Mouse (Mus musculus) large intestine, adult 2 months (tissue): ENCODE data around the gene Gm10837. TPM values are rescaled to one million over a fixed set of nuclear protein-coding genes. Genes with fewer than 3 reads are reported as not detected.

ENCODE experiments used
- DNase-seq: peaks from one replicate; pipeline ENCODE4 v3.0.0-alpha.2; 2012; ENCODE audit warnings: low read depth, low spot score
- WGBS: fragments of 180-500 bp; shearing (Covaris S2); methylation state at CpG from one replicate; pipeline ENCODE4 v1.1.7; 2018; 5-methylcytosine and 5-hydroxymethylcytosine counted together
- polyA plus RNA-seq: library from polyadenylated mRNA; depleted of rRNA; stranded (reverse); fragments of >200 nt; gene quantifications from 2 replicates; pipeline ENCODE4 v1.2.3, GENCODE M21; 2012

The Gm10837 gene
- polyA plus RNA-seq, 1 experiment: not detected

DNA sequence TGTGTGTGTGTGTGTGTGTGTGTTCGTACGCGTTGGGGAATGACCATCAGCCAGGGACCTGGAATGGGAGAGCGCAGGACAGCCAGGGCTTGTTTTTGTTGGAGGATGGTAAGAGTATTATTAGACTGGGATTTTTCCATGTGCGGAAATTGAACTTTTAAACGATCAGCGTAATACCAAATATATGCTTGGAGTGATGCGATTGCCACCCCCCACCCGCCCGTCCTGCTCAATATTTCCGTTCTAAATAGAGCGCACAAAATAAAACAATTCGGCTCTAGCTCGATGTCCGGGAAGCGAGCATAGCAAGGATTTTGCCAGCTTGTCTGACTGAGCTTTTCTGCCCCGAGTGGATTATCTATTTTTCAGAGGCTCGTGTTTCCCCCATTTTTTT, 13.6 kb upstream of the Gm10837 start:
- 7% methylated on average over 18 of the region's 18 CpGs for WGBS
- DNase-seq: no peak

DNA sequence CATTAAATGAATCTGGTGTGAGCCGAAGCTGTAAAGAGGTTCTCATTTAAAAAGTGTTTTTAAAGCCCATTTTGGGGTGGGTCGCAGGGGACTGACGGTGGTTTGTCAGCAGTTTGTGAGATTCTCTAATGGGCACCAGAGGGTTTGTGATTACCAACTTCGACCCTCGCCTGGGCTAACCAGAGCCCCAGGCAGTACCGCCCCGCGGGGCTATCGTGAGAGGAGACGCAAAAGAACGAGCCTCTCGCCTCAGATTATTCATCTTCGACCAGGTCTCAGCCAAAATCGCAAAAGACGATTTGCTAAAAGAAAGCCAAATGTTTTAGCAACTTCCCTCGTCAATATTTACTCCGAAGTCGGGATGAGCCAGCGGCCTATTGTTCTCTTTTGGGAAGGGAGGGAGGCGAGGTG, 13.1 kb upstream of the Gm10837 start:
- 7% methylated on average over 20 of the region's 20 CpGs for WGBS
- DNase-seq: no peak

DNA sequence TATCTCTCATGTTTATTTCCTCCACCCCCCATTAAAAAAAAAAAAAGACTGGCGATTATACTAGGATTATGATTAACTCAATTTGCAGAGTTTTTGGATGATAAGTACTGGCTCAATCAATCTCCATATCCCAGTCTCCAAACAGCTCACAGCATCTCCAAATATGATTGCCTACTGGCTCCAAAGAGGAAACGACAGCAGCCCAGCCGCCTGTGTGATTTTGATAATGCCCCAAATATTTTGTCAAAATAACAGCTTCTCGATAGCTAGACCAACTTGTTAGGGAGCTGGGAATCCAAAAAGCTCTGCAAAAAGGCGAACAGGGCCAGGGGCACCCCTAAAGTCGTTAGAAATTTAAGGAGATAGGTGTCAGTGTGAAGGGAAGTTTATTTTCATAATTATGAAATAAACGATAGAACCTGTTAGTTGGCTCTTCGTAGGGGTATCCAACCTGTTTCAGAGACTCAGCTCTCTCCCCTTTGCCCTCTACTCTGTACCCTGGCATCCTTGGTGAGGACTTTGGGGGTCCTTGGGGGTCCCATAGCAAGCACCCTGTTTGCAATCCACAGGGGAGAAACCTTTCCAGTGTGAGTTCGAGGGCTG, 12.3 kb upstream of the Gm10837 start:
- WGBS: 3% methylated on average over 9 of the region's 9 CpGs

DNA sequence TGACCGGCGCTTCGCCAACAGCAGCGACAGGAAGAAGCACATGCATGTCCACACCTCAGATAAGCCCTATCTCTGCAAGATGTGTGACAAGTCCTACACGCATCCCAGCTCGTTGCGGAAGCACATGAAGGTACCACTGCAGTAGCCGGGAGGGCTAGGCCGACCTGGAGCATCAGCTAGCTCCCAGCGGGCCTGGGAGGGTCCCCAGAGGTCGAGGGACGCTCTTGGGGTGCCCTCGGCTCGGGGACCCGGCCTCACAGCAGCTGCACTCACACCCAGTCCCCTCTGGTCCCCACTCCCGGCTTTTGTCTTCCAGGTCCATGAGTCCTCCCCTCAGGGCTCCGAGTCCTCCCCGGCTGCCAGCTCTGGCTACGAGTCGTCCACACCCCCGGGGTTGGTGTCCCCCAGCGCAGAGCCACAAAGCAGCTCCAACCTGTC, 11.8 kb upstream of the Gm10837 start:
- WGBS: 4% methylated on average over 22 of the region's 22 CpGs
- DNase-seq: no peak

More for the DNA sequence above, 12.3 kb upstream of the Gm10837 start:
- no peak for DNase-seq

DNA sequence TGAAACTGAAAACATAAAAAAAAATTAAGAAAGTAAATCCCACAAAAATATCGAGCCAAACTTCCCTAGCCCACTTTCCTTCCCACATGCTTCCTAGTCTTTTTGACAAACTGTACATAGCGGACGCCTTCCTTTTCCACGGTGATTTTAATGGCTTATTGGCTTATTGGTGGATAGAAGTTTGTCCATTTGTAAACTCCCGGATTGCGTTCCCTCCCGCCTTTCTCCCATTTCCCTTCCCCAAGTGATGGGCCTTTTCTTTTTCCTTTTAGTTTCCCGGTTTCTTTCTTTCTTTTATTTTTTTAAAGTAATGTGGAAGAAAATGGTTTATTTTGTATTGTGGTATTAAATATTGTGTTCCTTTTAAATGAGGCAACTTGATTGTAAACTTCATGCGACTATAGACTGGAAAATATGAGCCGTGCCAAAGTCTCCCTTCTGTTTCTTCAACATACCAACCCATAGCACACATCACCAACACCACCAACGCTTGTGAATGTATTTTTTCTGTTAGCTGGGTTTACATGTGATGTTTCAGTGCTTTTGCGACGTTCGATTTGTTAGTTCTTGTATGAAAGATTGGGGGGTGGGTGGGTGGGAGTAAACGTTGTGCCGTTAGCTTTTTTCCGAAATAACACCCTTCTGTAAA, 10.8 kb upstream of the Gm10837 start:
- DNase-seq: no peak
- 18% methylated on average over 17 of the region's 17 CpGs for WGBS

DNA sequence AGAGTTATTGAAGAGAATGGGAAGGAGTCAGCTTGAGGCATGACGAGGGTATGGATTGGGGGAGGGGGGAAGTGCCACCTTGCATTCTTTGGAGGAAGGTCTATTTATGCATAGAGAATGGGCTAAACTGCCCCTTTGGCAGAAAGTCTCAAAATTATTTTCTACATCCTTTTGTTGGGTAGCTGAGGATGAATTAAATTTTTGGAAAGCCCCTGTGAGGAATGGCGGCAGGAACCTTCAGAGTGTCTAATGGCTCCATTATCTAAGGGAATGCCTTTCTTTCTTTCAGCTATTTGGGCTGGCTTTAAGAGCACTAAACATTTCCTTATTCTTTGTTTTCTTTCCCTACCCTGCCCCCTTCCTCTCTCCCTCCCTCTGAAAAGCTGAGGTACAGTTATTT, 10.0 kb upstream of the Gm10837 start:
- no peak for DNase-seq

DNA sequence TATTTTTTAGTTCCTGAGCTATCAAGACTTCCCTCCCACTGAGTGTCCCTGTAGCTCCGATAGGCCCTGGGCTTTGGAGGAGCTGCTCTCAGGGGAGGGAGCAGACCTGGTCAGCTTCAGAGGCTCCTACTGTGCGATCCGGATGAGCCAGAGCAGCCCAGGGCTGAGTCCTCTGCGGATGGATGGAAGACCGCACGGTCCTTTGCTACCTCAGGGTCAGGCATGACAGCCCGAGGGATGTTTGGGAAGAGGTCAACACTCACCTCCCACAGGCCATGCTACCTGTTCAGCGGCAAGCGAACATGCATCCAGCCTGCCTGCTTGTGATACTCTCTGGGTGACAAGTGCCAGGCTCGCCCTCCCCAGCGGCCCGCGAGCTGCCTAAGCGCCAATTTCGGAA, 9.2 kb upstream of the Gm10837 start:
- DNase-seq: no peak
- 8% methylated on average over 15 of the region's 15 CpGs for WGBS

More for the DNA sequence above, 10.0 kb upstream of the Gm10837 start:
- WGBS: 13% methylated on average over 2 of the region's 2 CpGs

DNA sequence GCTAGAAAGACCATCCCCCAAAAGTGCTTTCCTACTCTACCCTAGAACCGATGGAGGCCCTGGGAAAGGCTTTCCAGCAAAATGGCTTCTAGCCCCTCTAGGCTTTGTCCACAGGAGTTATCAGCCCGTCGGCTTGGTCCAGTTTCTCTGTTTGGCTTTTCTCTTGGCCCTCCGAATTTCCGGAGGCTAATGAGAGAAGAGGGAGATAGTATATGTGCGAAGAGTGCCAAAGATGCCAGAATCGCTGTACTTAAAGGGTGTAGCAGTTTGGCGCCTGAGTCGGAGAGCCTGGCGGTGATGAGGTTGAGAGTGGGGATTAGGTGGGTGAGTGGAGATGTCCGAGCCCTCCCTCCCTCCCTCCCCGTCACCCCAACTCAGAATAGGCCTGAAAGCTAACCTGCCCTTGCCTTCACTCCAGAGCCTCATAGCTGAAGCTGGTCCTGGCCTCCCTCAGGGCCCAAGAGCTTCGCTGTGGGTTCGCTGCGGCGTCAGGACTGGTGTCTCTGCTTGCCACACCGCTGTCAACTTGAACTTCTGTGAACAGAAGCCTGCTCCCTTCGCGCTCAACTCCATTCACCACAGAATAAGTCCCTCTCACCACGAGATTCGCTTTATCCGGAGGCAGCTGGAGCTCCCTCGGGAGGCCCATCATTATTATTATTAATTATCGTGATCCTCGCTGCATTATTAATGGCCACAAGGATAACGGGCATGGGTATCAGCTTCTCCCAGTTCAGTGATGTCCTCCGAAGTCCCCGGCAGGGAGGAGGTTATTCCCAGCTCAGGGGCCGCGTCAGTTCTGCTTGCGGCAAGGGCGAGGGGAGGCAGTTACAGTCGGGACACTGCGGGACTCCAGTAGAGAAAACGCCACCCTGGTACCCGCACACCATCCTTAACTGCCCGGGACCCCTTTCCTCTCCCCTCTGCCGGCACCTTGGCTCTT, 8.0 kb upstream of the Gm10837 start:
- WGBS: 6% methylated on average over 38 of the region's 38 CpGs

DNA sequence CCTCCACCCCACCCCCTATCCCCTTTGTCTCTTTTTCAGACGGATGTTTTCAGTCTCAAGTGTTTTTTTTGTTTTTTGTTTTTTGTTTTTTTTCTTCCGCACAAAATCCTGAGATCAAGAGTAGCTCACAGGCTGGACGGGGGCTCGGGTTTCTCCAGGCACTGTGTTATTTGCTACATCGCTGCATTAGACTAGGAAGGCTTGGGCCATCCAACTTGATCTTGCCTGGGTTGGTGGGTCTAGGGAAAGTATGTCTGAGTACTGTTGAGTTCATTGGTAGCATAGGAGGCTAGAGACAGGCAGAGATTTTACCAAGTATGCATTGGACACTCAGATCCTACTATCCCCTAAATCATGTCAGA, 7.4 kb upstream of the Gm10837 start:
- DNase-seq: no peak
- 8% methylated on average over 5 of the region's 5 CpGs for WGBS

More for the DNA sequence above, 8.0 kb upstream of the Gm10837 start:
- DNase-seq: no peak

DNA sequence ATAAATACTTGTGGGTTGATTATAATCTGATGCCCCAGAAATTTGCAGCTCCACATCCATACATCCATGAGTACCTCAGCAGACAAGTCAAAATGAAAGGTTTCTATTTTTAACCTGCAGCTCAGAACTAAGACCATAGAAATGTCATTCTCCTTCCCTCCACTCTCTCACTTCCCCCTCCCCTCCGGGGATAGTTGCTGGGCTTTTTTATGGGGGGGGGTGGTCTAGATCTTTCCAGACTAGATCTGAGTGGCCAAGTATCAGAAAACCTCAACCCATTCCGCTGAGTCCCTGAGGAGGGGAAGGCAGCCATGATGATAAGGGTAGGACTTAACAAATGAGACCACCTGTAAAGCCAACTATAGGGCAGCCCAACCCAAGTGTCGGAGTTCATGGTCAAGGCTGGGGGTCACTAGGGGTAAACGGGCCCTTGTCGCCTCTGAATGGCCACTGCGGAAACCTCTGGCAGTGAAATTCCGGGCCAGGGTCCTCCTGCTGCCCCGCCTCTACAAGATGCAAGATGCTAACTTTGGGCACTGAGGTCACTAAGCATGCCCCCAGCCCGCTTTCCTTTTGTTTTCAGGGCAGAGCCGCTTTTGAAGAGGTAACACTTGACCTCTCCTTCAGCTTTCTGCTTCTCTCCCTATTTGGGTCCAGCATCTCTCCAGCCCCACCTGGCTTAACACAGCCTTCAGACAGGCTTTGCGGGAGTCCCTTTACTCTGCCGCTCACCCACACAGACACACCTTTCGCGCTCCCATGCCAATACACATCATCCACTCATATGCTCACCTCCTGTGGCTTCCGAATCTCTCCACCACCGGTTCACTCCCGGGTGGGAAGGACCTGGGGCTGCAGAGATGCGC, 6.6 kb upstream of the Gm10837 start:
- WGBS: 4% methylated on average over 18 of the region's 18 CpGs

DNA sequence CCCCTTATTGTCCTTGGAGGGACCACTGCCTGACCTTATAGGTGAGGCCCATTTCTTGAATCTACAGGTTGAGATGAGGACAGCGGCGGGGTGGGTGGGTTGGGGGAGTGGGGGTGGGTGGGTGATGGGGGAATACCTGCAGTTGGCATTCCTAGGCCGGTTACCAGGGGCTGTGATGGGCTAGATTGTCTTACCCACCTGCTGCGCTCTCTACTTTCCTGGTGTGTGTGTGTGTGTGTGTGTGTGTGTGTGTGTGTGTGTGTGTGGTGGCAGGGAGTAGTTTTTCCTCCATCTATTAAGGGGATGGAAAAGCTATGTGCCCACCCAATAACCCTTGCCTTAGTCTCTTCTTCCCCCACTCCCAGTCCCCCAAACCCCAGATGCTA, 5.9 kb upstream of the Gm10837 start:
- WGBS: 7% methylated on average over 4 of the region's 4 CpGs

More for the DNA sequence above, 6.6 kb upstream of the Gm10837 start:
- DNase-seq: no peak

DNA sequence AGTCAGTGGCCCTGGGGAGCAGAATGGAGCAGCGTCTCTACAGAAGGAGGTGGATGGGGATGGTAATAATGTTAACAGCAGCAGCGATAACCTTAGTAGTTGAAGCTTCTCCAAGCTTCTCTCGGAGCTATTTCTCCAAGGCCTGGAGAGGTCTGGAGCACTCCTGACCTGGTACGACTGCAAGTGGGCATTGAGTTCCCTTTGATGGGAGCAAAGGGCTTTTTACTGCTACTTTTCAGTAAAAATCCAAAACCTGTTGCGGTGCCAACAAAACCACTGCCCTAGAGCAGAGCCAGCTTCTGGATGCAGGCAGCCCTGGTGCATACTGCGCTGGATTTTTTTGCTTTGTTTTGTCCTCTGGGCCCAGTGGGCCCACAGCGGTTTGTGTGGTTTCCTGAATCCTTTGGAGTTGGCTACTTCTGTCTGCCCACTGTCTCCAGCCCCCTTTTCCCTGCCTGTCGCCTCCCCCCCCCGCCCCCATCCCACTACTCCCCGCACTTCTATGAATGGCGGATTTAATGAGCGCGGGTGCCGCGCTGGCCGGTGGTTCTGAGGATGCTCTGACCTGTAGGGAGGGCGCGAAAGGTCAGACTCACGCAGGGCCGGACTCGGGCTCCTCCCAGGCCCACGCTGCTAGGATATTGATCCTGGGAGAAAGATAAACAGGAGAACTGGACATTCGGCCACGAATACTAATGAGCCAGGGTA, 5.4 kb upstream of the Gm10837 start:
- 4% methylated on average over 24 of the region's 24 CpGs for WGBS
- no peak for DNase-seq

More for the DNA sequence above, 5.9 kb upstream of the Gm10837 start:
- DNase-seq: no peak

DNA sequence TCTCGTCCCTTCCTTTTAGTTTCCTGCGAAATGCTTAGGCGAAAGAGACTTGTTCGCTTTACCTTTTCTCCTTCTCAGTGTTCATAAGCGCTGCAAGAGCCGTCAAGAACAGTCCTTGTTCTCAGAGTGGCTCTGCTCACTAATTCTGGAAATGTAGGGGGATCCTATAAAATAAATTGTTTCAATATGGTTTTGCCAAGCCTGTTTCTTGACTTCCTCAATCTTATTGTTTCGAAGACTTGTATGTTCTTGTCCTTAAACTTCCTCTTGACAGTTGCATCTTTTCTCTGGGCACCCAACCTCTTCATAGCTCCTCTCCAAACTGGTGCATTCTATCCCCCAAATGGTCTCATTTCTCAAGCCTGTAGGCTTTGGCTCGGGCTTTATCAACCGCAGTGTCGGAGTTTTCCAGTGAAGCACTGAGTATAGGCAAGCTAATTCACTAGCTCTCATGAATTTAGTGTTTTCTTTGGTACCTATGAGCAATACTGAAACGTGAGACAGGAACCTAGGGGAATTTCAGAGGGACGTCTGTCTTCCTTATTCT, 4.7 kb upstream of the Gm10837 start:
- DNase-seq: no peak
- WGBS: 9% methylated on average over 12 of the region's 12 CpGs

DNA sequence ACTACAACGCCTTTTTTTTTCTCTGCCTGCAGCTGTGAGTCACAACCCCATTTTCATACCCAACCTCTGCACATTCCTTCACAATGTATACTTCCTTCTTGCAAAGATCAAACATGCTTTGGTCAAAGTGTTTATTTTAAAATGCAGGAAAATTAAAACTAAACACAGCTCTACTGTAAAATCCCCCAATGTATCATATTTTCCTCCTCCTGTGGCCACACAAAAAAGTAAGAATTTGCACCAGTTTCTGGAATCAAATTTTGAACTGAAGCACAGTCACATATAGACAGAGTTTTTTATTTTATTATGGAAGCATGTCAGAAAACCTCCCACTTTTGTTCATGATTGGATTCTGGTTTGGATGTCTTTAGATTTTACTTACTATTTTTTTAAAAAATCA, 3.8 kb upstream of the Gm10837 start:
- WGBS: 6% methylated on average over 1 of the region's 1 CpGs
- DNase-seq: no peak

DNA sequence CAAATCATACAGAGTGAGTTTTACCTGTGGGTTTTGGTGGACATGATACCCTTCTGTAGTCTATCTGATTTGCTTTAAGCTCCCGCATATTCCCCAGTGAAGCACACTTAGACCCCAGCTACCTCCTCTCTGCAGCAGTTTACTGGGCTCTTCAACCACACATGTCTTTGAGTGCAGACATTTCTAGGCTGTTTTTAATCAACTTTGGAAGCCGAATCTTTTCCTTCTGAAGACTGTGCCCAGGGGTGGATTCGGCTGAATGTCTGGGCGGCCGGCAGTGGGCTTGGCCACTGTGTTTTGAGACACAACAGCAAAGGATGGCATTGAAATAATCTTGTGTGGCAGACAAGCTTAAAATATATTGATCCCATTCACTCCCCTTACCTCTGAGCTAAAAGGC, 3.0 kb upstream of the Gm10837 start:
- WGBS: 10% methylated on average over 5 of the region's 5 CpGs
- no peak for DNase-seq

DNA sequence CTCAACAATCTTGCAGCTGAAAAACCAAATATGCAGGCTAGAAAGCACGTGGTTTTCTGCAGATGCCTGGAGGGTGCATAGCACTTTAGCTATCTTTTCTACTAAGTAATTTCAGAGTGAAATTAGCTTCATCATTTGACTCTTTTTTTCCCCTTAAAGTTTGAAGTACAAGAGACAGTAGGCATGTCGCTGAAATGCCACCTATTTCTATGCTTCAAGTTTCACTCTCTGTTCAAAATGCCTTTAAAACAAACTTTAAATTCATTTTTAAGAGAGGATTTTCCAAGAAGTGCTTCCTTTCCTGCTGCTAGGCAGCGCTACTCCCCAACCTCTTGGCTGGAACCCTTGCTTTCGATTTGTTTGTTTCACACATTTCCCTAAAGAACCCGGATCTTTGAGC, 1.3 kb upstream of the Gm10837 start:
- no peak for DNase-seq
- 3% methylated on average over 5 of the region's 5 CpGs for WGBS

DNA sequence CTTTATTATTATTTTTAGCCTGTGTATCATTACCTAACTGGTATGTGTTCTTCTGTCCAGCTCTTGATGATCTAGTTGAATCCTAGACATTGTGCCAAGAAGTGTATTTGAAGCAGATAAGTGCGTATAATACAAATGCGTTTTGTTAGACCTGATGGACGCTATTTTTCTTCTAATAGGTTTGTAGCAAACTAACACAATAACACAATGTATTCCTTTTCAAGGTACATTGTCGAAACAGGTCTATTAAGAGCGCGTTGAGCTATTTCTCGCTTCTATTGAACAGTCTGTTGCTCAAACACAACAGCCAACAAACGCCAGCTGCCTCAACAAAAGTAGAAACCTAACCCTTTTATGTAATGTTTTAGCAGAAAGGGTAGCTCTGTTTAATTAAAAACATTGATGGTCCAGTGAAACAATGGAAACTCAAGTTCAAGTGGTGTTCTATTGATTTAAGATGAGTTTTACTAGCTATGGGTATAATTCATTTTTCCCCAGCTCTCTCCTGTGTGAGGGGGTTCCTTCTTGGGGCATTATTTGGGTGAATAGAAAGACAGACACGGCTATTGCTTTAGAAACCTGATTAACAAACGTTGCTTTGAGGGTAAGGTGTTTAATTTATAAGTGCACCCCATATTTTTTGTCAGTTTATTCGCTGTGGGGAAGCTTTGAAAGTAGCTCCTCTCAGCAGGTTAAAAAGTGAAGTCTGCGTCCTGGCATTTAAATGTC, 536 bp upstream of the Gm10837 start:
- DNase-seq: no peak
- WGBS: 12% methylated on average over 12 of the region's 12 CpGs

DNA sequence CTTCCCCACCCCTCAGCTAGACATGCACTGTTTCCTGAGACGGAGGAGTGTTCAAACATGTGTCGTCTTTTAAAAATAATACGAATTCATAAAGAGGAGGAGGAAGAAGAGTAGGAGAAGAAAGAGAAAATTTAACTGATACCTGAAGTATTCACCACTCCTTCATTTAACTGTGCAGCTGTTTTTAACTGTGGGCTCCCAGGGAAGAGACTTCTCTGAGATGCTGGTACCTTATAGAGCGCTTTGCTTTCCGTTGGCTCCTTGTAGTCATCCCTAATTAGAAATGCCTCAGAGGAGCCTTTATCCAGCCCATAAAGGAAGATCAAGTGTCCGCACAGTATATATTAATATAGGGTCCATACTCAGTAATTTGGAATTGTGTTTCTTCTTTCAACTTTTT, 1.1 kb downstream of the Gm10837 start:
- WGBS: 72% methylated on average over 6 of the region's 6 CpGs
- DNase-seq: no peak
